ENCODE assay signal across 7 mouse cellular contexts in the genomic region with DNA sequence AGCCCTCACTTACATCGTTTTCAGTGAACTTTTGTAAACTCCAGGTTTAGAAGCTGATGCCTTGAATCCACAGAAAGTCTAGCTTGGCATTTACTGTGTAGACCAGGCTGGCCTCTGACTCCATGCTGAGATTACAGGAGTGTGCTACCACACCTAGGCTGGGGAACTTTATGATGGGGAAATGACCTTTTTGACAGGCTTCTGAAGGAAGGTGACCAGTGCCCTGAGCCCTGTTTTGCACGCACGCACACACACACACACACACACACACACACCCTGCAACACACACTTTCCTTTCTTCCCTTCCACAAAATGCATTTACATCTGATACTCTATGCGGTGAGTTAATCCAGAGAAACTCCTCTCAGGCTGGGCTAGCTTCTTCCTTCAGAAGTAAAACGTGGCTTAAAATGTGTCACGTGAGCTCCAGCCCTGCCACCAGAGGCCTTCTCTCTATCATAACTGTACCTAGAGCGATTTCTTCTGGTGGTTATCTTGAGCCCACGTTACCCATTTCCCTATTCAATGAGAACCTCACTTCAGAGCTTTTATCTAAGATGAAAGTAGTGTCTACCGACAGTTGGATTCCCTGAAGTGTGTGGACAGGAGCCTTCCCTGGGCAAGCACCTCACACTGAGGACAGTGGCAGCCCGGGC. TPM values are rescaled to one million over a fixed set of nuclear protein-coding genes. Genes with fewer than 3 reads are reported as not detected.
DNase-seq lines count a peak whose midpoint lies in the region; ATAC-seq and TF ChIP-seq lines count a peak whose summit lies in the region.
"Not testable (repeated sequence)": the region's sequence is repeated elsewhere in the genome, so short reads cannot be mapped to it uniquely, and the experiment has no call there.

No protein-coding gene starts in this region.

- H3K9ac ChIP-seq in liver, embryonic 11.5 days (ENCODE audit: low read depth, low read length); liver, embryonic 15.5 days; lung, embryonic 15.5 days; stomach, postnatal 0 days (ENCODE audit: low read length): not testable (repeated sequence)

- peak overlapping the region; percentile 6; the same call in 1 of the 2 replicates for H3K27ac ChIP-seq in kidney, adult 2 months (ENCODE audit: insufficient read depth, low read depth, low read length)
- H3K27ac ChIP-seq in liver, embryonic 11.5 days (ENCODE audit: low read depth, low read length), result peak overlapping the region; percentile 86
- peak overlapping the region; percentile 85 for H3K27ac ChIP-seq in liver, embryonic 15.5 days (replicated peaks)
- peak overlapping the region; percentile 99 for H3K27ac ChIP-seq in lung, embryonic 15.5 days
- peak overlapping the region; percentile 1 for H3K27ac ChIP-seq in stomach, postnatal 0 days (replicated peaks)

- not testable (repeated sequence) for H3K4me2 ChIP-seq in liver, embryonic 11.5 days; liver, embryonic 15.5 days; lung, embryonic 15.5 days; stomach, postnatal 0 days (replicated peaks; ENCODE audit: low read depth)

- not testable (repeated sequence) for TF ChIP-seq POLR2A in kidney, adult 2 months (IDR thresholded peaks at IDR 0.05; ENCODE audit: low read depth, low read length)

- H3K4me1 ChIP-seq in kidney, adult 2 months (ENCODE audit: control insufficient read depth, insufficient read depth, low read length), result peaks cover 33% of the 10 kb centered on the region
- peaks cover 31% of the 10 kb centered on the region for H3K4me1 ChIP-seq in liver, embryonic 11.5 days (replicated peaks; ENCODE audit: control insufficient read depth, insufficient read depth, low read length)
- H3K4me1 ChIP-seq in liver, embryonic 15.5 days (replicated peaks), result peaks cover 76% of the 10 kb centered on the region
- peaks cover 22% of the 10 kb centered on the region for H3K4me1 ChIP-seq in lung, embryonic 15.5 days
- H3K4me1 ChIP-seq in stomach, postnatal 0 days (replicated peaks; ENCODE audit: control insufficient read depth, insufficient read depth), result not testable (repeated sequence)

- H3K36me3 ChIP-seq in kidney, adult 2 months (ENCODE audit: control insufficient read depth, insufficient read depth, low read length); liver, embryonic 11.5 days (ENCODE audit: control insufficient read depth, insufficient read depth, low read length); liver, embryonic 15.5 days (replicated peaks); lung, embryonic 15.5 days; stomach, postnatal 0 days (ENCODE audit: control insufficient read depth, insufficient read depth, low read length): not testable (repeated sequence)

- H3K9me3 ChIP-seq in liver, embryonic 11.5 days (ENCODE audit: control insufficient read depth, low read length); liver, embryonic 15.5 days (replicated peaks); lung, embryonic 15.5 days; stomach, postnatal 0 days (ENCODE audit: control insufficient read depth, low read length): not testable (repeated sequence)

- TF ChIP-seq CTCF in kidney, adult 2 months (conservative IDR thresholded peaks at IDR 0.05; ENCODE audit: insufficient read depth, insufficient read length, low read depth, low read length); stomach, postnatal 0 days (IDR thresholded peaks at IDR 0.05; ENCODE audit: low read depth): not testable (repeated sequence)

- ATAC-seq in liver, embryonic 11.5 days (replicated peaks; ENCODE audit: low FRiP score), result peak; percentile 48
- ATAC-seq in liver, embryonic 15.5 days (ENCODE audit: insufficient read depth), result peak; percentile 22
- not testable (repeated sequence) for ATAC-seq in lung, embryonic 15.5 days (ENCODE audit: borderline replicate concordance, extremely low read depth, low FRiP score, low TSS enrichment); stomach, postnatal 0 days (ENCODE audit: low FRiP score, low TSS enrichment)
- ATAC-seq in megakaryocyte-erythroid progenitor cell, adult 5-6 weeks (replicated peaks; ENCODE audit: low FRiP score, low TSS enrichment, poor library complexity, severe bottlenecking), result peak; percentile 53

- TF ChIP-seq EP300 in stomach, postnatal 0 days (optimal IDR thresholded peaks at IDR 0.05), result not testable (repeated sequence)

- not testable (repeated sequence) for H3K27me3 ChIP-seq in kidney, adult 2 months (replicated peaks; ENCODE audit: control insufficient read depth, insufficient read depth, low read length); liver, embryonic 11.5 days (replicated peaks; ENCODE audit: control insufficient read depth, insufficient read depth, low read length); liver, embryonic 15.5 days; lung, embryonic 15.5 days; stomach, postnatal 0 days (ENCODE audit: control insufficient read depth, insufficient read depth, low read length)

- not testable (repeated sequence) for H3K4me3 ChIP-seq in kidney, adult 2 months (ENCODE audit: insufficient read depth, low read depth, low read length); liver, embryonic 11.5 days (ENCODE audit: low read depth, low read length); liver, embryonic 15.5 days (replicated peaks); lung, embryonic 15.5 days; stomach, postnatal 0 days (ENCODE audit: low read depth, low read length)

- peak; percentile 57 for DNase-seq in c-Kit-positive CD71-positive TER-119-negative erythroid progenitor cells, embryonic 14.5 days (ENCODE audit: low read depth)
- DNase-seq in kidney, adult 2 months; liver, embryonic 11.5 days (ENCODE audit: low spot score); stomach, postnatal 0 days (ENCODE audit: low spot score): not testable (repeated sequence)

- WGBS in kidney, adult 2 months, result 90% methylated on average over 10 of the region's 10 CpGs
- WGBS in liver, embryonic 11.5 days, result 49% methylated on average over 10 of the region's 10 CpGs
- 38% methylated on average over 10 of the region's 10 CpGs for WGBS in liver, embryonic 15.5 days (ENCODE audit: insufficient replicate concordance)
- 63% methylated on average over 10 of the region's 10 CpGs for WGBS in lung, embryonic 15.5 days
- WGBS in stomach, postnatal 0 days, result 71% methylated on average over 10 of the region's 10 CpGs

RNA-seq across cellular contexts. Expression of gene Selenbp1, which starts 1.3 kb away (rescaled TPM):
- polyA plus RNA-seq in kidney, adult 2 months (2012; rRNA removed), result 785 and 803 TPM in 2 replicates
- polyA plus RNA-seq in liver, embryonic 11.5 days (2014; fragmentation: Nextera tagmentation; extraction: Ambion mirVana), result 68.2 and 82.0 TPM in 2 replicates
- 98.5 and 126 TPM in 2 replicates for polyA plus RNA-seq in liver, embryonic 15.5 days (2015; fragmentation: Nextera tagmentation; extraction: Ambion mirVana)
- 216 and 237 TPM in 2 replicates for polyA plus RNA-seq in lung, embryonic 15.5 days (2015; fragmentation: Nextera tagmentation; extraction: Ambion mirVana)
- 128 and 136 TPM in 2 replicates for total RNA-seq in megakaryocyte-erythroid progenitor cell, adult 5-6 weeks (2014; fragmentation: Nextera tagmentation)
- total RNA-seq in megakaryocyte-erythroid progenitor cell, adult 5-6 weeks (2017), result 100 and 113 TPM in 2 replicates
- 65.9 and 71.9 TPM in 2 replicates for polyA plus RNA-seq in stomach, postnatal 0 days (2015; fragmentation: Nextera tagmentation; extraction: Ambion mirVana)

RNA-seq across cellular contexts. Expression of gene Rfx5, which starts 22.3 kb away (rescaled TPM):
- polyA plus RNA-seq in kidney, adult 2 months (2012; rRNA removed), result 10.3 and 12.8 TPM in 2 replicates
- 4.5 and 4.9 TPM in 2 replicates for polyA plus RNA-seq in liver, embryonic 11.5 days (2014; fragmentation: Nextera tagmentation; extraction: Ambion mirVana)
- 1.3 and 1.5 TPM in 2 replicates for polyA plus RNA-seq in liver, embryonic 15.5 days (2015; fragmentation: Nextera tagmentation; extraction: Ambion mirVana)
- 9.5 and 9.8 TPM in 2 replicates for polyA plus RNA-seq in lung, embryonic 15.5 days (2015; fragmentation: Nextera tagmentation; extraction: Ambion mirVana)
- 21.3 and 21.4 TPM in 2 replicates for total RNA-seq in megakaryocyte-erythroid progenitor cell, adult 5-6 weeks (2014; fragmentation: Nextera tagmentation)
- total RNA-seq in megakaryocyte-erythroid progenitor cell, adult 5-6 weeks (2017), result 15.1 and 19.0 TPM in 2 replicates
- polyA plus RNA-seq in stomach, postnatal 0 days (2015; fragmentation: Nextera tagmentation; extraction: Ambion mirVana), result 3.0 and 3.2 TPM in 2 replicates

RNA-seq across cellular contexts. Expression of gene Pi4kb, which starts 43.0 kb away (rescaled TPM):
- 35.9 and 41.7 TPM in 2 replicates for polyA plus RNA-seq in kidney, adult 2 months (2012; rRNA removed)
- polyA plus RNA-seq in liver, embryonic 11.5 days (2014; fragmentation: Nextera tagmentation; extraction: Ambion mirVana), result 17.0 and 20.5 TPM in 2 replicates
- polyA plus RNA-seq in liver, embryonic 15.5 days (2015; fragmentation: Nextera tagmentation; extraction: Ambion mirVana), result 8.7 and 10.3 TPM in 2 replicates
- 20.5 and 21.8 TPM in 2 replicates for polyA plus RNA-seq in lung, embryonic 15.5 days (2015; fragmentation: Nextera tagmentation; extraction: Ambion mirVana)
- 24.9 and 35.5 TPM in 2 replicates for total RNA-seq in megakaryocyte-erythroid progenitor cell, adult 5-6 weeks (2014; fragmentation: Nextera tagmentation)
- total RNA-seq in megakaryocyte-erythroid progenitor cell, adult 5-6 weeks (2017), result 22.7 and 27.9 TPM in 2 replicates
- polyA plus RNA-seq in stomach, postnatal 0 days (2015; fragmentation: Nextera tagmentation; extraction: Ambion mirVana), result 10.0 and 11.2 TPM in 2 replicates

RNA-seq across cellular contexts. Expression of gene Psmb4, which starts 44.8 kb away (rescaled TPM):
- 235 and 307 TPM in 2 replicates for polyA plus RNA-seq in kidney, adult 2 months (2012; rRNA removed)
- polyA plus RNA-seq in liver, embryonic 11.5 days (2014; fragmentation: Nextera tagmentation; extraction: Ambion mirVana), result 342 and 349 TPM in 2 replicates
- 166 and 172 TPM in 2 replicates for polyA plus RNA-seq in liver, embryonic 15.5 days (2015; fragmentation: Nextera tagmentation; extraction: Ambion mirVana)
- polyA plus RNA-seq in lung, embryonic 15.5 days (2015; fragmentation: Nextera tagmentation; extraction: Ambion mirVana), result 336 and 350 TPM in 2 replicates
- total RNA-seq in megakaryocyte-erythroid progenitor cell, adult 5-6 weeks (2014; fragmentation: Nextera tagmentation), result 427 and 467 TPM in 2 replicates
- total RNA-seq in megakaryocyte-erythroid progenitor cell, adult 5-6 weeks (2017), result 212 and 218 TPM in 2 replicates
- 243 and 251 TPM in 2 replicates for polyA plus RNA-seq in stomach, postnatal 0 days (2015; fragmentation: Nextera tagmentation; extraction: Ambion mirVana)

Comparison
In these comparisons a context has a peak if more than half of its experiments do, and no peak if none do; other contexts are left out.
1. H3K27ac ChIP-seq: peak in every context shown above with its lines; median percentile 99 in lung, embryonic 15.5 days; 86 in liver, embryonic 11.5 days; 85 in liver, embryonic 15.5 days; 6 in kidney, adult 2 months; 1 in stomach, postnatal 0 days.